In the genomic region with DNA sequence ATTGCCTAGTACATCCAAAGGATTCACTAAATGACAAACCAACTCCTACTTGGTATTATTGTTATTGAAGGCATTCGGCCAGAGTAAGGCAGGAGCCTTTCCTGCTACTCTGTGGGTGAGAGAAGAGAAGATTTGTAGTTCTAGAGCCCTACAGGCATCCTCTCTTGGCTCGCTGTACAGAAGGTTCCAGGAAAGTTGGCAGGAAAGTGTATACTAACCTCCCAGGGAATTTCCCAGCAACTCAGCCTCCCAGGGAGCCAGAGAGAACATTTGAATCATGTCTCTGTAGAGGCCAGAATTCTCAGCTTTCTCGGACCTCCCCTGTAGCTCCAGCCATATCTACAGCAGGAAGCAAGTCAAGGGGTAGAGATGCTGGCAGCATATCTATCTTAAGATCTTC, we compare ENCODE assay signal across 10 mouse cellular contexts. TPM values are rescaled to one million over a fixed set of nuclear protein-coding genes. Genes with fewer than 3 reads are reported as not detected.
DNase-seq lines count a peak whose midpoint lies in the region; TF ChIP-seq lines count a peak whose summit lies in the region.
"Had no signal": no experiment of that assay in that cellular context is flagged by ENCODE, and none has a peak within 500 bp of the region (broad histone marks: within the 10 kb centered on the region; RNA-seq: fewer than 3 reads in every experiment).

No protein-coding gene starts in this region.

- peak; percentile 37 for DNase-seq in adrenal gland, postnatal 10 days
- no peak for DNase-seq in adrenal gland, adult 18-20 months (ENCODE audit: low spot score in 2 of 2)
- DNase-seq in kidney, adult 9 months, result peak; percentile 60
- no peak for DNase-seq in kidney, postnatal 4 days
- peak; percentile 41 to 71 for DNase-seq in kidney, postnatal 36 days
- DNase-seq in thymus, postnatal 36 days, result no peak
- no peak for DNase-seq in left cerebral cortex, postnatal 36 days (ENCODE audit: low spot score in 2 of 2)

- TF ChIP-seq CTCF in embryonic fibroblast, embryonic 13.5 days (IDR thresholded peaks at IDR 0.05; ENCODE audit: borderline replicate concordance, insufficient read depth, low read length), result no peak

- intact Hi-C loops in left cerebral cortex, postnatal 36 days (cut with DNase I), result no loop called here

- peak overlapping the region; percentile 80 for H3K27ac ChIP-seq in embryonic fibroblast, embryonic 13.5 days (ENCODE audit: insufficient read depth, low read length)
- H3K27ac ChIP-seq: limb, embryonic 15.5 days; midbrain, embryonic 13.5 days had no signal

- H3K4me1 ChIP-seq in embryonic fibroblast, embryonic 13.5 days (ENCODE audit: control insufficient read depth, insufficient read depth, low read length), result peaks cover 5% of the 10 kb centered on the region
- H3K4me1 ChIP-seq: midbrain, embryonic 13.5 days had no signal

- H3K4me3 ChIP-seq in embryonic fibroblast, embryonic 13.5 days (ENCODE audit: insufficient read depth, low read length), result no peak overlapping the region
- H3K4me3 ChIP-seq: limb, embryonic 15.5 days; midbrain, embryonic 13.5 days had no signal

- no peak for TF ChIP-seq POLR2A in embryonic fibroblast, embryonic 13.5 days (IDR thresholded peaks at IDR 0.05; ENCODE audit: low read depth, low read length)

RNA-seq across cellular contexts. Expression of a gene that starts 33.4 kb away (rescaled TPM):
- 1,000 to 10,000 TPM; 2,032 to 2,040 TPM for total RNA-seq in adrenal gland, postnatal 10 days (2021)
- 1,000 to 10,000 TPM; 3,118 to 4,182 TPM for total RNA-seq in adrenal gland, adult 18-20 months (2021)
- 1,225 and 1,491 TPM in 2 replicates for polyA plus RNA-seq in embryonic fibroblast, embryonic 13.5 days (2011; ENCODE audit: insufficient read length, low read depth, missing spikeins)
- total RNA-seq in left cerebral cortex, postnatal 36 days (2021), result 1,000 to 10,000 TPM; 2,116 to 2,547 TPM

RNA-seq across cellular contexts. Expression of a gene that starts 47.6 kb away (rescaled TPM):
- 10 to 100 TPM; 25.4 to 42.4 TPM for total RNA-seq in adrenal gland, postnatal 10 days (2021)
- 1 to 10 TPM; 6.0 to 7.8 TPM for total RNA-seq in adrenal gland, adult 18-20 months (2021)
- polyA plus RNA-seq in embryonic fibroblast, embryonic 13.5 days (2011; ENCODE audit: insufficient read length, low read depth, missing spikeins), result 48.6 and 65.9 TPM in 2 replicates
- 10 to 100 TPM; 24.7 to 30.7 TPM for total RNA-seq in left cerebral cortex, postnatal 36 days (2021)

RNA-seq across cellular contexts. Expression of a gene that starts 54.4 kb away (rescaled TPM):
- under 1 TPM; 0.39 to 0.45 TPM for total RNA-seq in adrenal gland, postnatal 10 days (2021)
- under 1 TPM; 0.22 to 0.30 TPM for total RNA-seq in adrenal gland, adult 18-20 months (2021)
- 0.33 and 0.60 TPM in 2 replicates for polyA plus RNA-seq in embryonic fibroblast, embryonic 13.5 days (2011; ENCODE audit: insufficient read length, low read depth, missing spikeins)
- total RNA-seq in left cerebral cortex, postnatal 36 days (2021), result 1 to 10 TPM; 1.0 to 1.2 TPM

RNA-seq across cellular contexts. Expression of a gene that starts 54.5 kb away (rescaled TPM):
- 10 to 100 TPM in 1 of 2 experiments, 1 to 10 TPM in 1; 10.0 to 15.0 TPM for total RNA-seq in adrenal gland, postnatal 10 days (2021)
- 1 to 10 TPM; 3.6 to 5.9 TPM for total RNA-seq in adrenal gland, adult 18-20 months (2021)
- polyA plus RNA-seq in embryonic fibroblast, embryonic 13.5 days (2011; ENCODE audit: insufficient read length, low read depth, missing spikeins), result 6.5 and 18.2 TPM in 2 replicates
- total RNA-seq in left cerebral cortex, postnatal 36 days (2021), result 1 to 10 TPM; 8.5 to 9.9 TPM

Comparison
In these comparisons a context has a peak if more than half of its experiments do, and no peak if none do; other contexts are left out.
1. DNase-seq: peak in adrenal gland, postnatal 10 days (single experiment), kidney, adult 9 months (single experiment) and kidney, postnatal 36 days (2 of 2); none in adrenal gland, adult 18-20 months (0 of 2), kidney, postnatal 4 days (0 of 2), thymus, postnatal 36 days (0 of 2) and left cerebral cortex, postnatal 36 days (0 of 2).